Mouse (Mus musculus) neural tube, embryonic 14.5 days (tissue): ENCODE measurements at regions not wholly inside any gene's neighbourhood (a gene's known extent, or its start where the extent isn't known, plus 50 kb on each side); places are given as distances from the start of the nearest gene placed in this dataset.

Source experiments
- ATAC-seq: fragments of 200-750 bp; cut with Nextera tagmentation; 2 replicates; pipeline ENCODE4 v1.8.0; 2017; ENCODE audit warnings: low read depth, mild to moderate bottlenecking, moderate TSS enrichment, moderate library complexity
- H3K27ac ChIP-seq: fragments of 300-500 bp; sonication (generic); 2 replicates; pipeline ENCODE4 v1.5.1; 2014; ENCODE audit warnings: low read depth, mild to moderate bottlenecking, control low read depth, low read length, moderate library complexity, mixed read lengths
- H3K27me3 ChIP-seq: fragments of 300-500 bp; sonication (generic); 2 replicates; pipeline ENCODE4 v1.6.1; 2014; ENCODE audit warnings: low read length; ENCODE audit not compliant: control insufficient read depth, insufficient read depth
- H3K36me3 ChIP-seq: fragments of 300-500 bp; sonication (generic); 2 replicates; pipeline ENCODE4 v1.6.1; 2014; ENCODE audit warnings: low read length, mixed read lengths; ENCODE audit not compliant: control insufficient read depth, insufficient read depth
- H3K4me1 ChIP-seq: fragments of 300-500 bp; sonication (generic); 2 replicates; pipeline ENCODE4 v1.6.1; 2014; ENCODE audit warnings: low read length; ENCODE audit not compliant: control insufficient read depth, insufficient read depth
- H3K4me2 ChIP-seq: fragments of 300-500 bp; sonication (generic); 2 replicates; pipeline ENCODE4 v1.6.1; 2014; ENCODE audit warnings: mild to moderate bottlenecking, low read depth, low read length, control low read depth
- H3K4me3 ChIP-seq: fragments of 300-500 bp; sonication (generic); 2 replicates; pipeline ENCODE4 v1.5.1; 2014; ENCODE audit warnings: low read depth, low read length, control low read depth, mixed read lengths
- H3K9ac ChIP-seq: fragments of 300-500 bp; sonication (generic); replicated peaks from 2 replicates; pipeline ENCODE4 v1.6.1; 2014; ENCODE audit warnings: low read depth, mild to moderate bottlenecking, control low read depth, low read length, mixed read lengths
- H3K9me3 ChIP-seq: fragments of 300-500 bp; sonication (generic); 2 replicates; pipeline ENCODE4 v1.6.1; 2016; ENCODE audit warnings: low read length; ENCODE audit not compliant: control insufficient read depth
- WGBS: fragments of 180-500 bp; shearing (Covaris S2); extraction: QIAGEN DNeasy Blood & Tissue Kit; methylation state at CpG from one replicate; pipeline ENCODE4 v1.1.7; 2014; 5-methylcytosine and 5-hydroxymethylcytosine counted together

DNA sequence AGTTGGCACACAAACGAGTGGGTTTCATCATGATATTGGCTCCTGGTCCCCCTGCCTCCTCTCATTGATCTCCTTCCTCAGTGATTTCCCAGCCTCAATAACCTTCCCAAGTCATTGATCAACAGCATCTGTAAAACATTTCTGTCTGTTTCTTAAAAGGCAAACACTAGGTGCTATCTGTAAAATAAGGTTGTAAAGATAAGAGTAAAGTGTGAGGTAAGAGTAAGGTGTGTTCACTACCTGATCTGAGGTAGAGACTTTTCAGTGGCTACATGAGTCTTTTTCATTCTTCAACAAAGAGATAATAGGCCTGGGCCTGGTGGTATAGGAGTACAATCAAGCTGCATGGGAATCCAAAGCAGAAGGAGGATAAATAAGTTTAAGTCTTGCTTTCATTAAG, 55.7 kb downstream of the Plk2 start:
- H3K36me3 ChIP-seq, result no peaks in the 10 kb centered on the region
- no peak overlapping the region for H3K27ac ChIP-seq
- peaks cover 5% of the 10 kb centered on the region; the same call in 1 of the 2 replicates for H3K4me1 ChIP-seq
- WGBS, result 70% methylated on average over 1 of the region's 1 CpGs
- no peaks in the 10 kb centered on the region for H3K27me3 ChIP-seq
- no peaks in the 10 kb centered on the region for H3K9me3 ChIP-seq
- no peak for ATAC-seq
- no peak overlapping the region for H3K4me3 ChIP-seq
- no peak overlapping the region for H3K9ac ChIP-seq
- no peak overlapping the region for H3K4me2 ChIP-seq

DNA sequence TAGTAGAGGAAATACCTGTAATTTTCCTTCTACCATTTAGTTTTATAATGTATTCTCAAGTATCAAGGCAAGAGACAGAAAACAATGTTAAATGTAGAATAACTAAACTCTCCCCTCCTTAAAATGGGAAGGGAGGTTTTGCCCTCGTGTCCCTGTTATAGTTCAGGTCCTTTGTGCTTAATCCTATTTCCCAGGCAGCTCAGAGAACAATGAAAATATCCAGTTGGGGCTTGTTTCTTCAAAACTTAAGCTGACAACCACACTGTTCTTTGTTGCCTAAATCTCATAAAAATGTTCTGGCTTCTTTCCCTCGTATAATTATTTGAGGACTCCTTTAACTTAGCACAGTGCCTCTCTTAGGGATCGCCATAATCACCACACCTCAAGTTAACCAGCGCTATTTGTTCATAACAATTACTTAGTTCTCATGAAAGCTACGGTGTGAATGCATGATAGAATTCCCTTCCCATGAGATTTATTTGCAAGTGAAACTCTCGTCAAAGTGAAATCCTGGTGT, 57.2 kb downstream of the Plk2 start:
- H3K27ac ChIP-seq, result no peak overlapping the region
- no peak overlapping the region for H3K4me3 ChIP-seq
- 70% methylated on average over 6 of the region's 6 CpGs for WGBS
- no peaks in the 10 kb centered on the region for H3K36me3 ChIP-seq
- peaks cover 5% of the 10 kb centered on the region; the same call in 1 of the 2 replicates for H3K4me1 ChIP-seq
- no peak overlapping the region for H3K9ac ChIP-seq
- no peak overlapping the region for H3K4me2 ChIP-seq
- no peaks in the 10 kb centered on the region for H3K9me3 ChIP-seq
- H3K27me3 ChIP-seq, result no peaks in the 10 kb centered on the region
- ATAC-seq, result no peak

DNA sequence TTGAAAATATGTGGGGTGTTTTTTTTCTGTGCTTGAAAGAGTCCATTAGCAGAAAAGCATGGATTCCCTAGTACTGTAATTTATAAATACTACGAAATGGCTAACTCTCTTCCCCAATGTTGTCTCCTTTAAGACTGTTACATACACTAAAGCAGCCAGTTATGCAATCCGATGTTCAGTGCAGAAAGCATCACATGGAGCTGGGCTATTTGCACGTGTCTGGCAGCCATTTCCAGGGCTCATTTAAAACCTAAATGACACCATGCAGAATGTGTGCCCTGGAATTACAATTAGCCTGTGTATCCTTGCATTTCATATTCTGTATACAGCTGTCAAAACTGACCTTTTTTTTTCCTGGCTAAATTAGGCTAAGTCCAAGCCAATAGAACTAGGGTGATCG, 60.2 kb downstream of the Plk2 start:
- Histone ChIP-seq H3K4me3 (no peak overlapping the region), H3K9me3 (no peaks in the 10 kb centered on the region), H3K27me3 (no peaks in the 10 kb centered on the region), H3K4me1 (peaks cover 5% of the 10 kb centered on the region; the same call in 1 of the 2 replicates), H3K36me3 (no peaks in the 10 kb centered on the region), H3K27ac (no peak overlapping the region), H3K9ac (no peak overlapping the region), H3K4me2 (no peak overlapping the region)
- peak; percentile 56; the same call in 1 of the 2 replicates for ATAC-seq
- 62% methylated on average over 4 of the region's 4 CpGs for WGBS

DNA sequence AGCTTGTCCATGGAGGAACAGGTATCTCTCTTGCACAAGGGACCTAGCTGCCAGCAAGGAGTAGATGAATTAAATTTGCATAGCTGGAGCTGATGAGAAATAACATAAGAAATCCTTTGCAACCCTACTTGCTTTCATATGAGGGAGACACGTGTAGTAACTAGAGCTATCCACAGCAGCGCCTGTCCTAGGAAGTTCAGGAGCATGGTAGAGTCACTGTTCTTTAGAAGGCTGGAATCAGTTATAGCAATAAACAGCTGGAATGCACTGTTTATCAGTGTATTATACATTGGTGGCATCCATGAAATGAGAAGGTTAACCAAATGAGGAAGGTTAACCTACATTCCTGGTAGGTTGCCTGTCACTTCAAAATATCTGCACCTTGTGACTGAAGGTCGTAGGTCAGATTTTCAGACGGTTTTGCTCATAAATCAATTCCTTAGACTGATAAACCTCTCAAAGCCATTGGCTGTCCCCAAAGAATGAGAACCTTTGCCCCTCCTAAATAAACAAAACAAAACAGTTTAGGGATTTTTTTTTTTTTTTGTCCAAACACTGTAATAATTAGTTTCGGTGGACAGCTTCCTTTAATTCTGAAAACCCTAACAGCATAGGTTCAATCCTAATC, 60.8 kb downstream of the Plk2 start:
- H3K4me3 ChIP-seq, result no peak overlapping the region
- no peak overlapping the region for H3K4me2 ChIP-seq
- H3K27ac ChIP-seq, result no peak overlapping the region
- WGBS, result 84% methylated on average over 5 of the region's 5 CpGs
- H3K36me3 ChIP-seq, result no peaks in the 10 kb centered on the region
- no peaks in the 10 kb centered on the region for H3K27me3 ChIP-seq
- H3K9ac ChIP-seq, result no peak overlapping the region
- H3K9me3 ChIP-seq, result no peaks in the 10 kb centered on the region
- peaks cover 5% of the 10 kb centered on the region; the same call in 1 of the 2 replicates for H3K4me1 ChIP-seq
- ATAC-seq, result no peak

DNA sequence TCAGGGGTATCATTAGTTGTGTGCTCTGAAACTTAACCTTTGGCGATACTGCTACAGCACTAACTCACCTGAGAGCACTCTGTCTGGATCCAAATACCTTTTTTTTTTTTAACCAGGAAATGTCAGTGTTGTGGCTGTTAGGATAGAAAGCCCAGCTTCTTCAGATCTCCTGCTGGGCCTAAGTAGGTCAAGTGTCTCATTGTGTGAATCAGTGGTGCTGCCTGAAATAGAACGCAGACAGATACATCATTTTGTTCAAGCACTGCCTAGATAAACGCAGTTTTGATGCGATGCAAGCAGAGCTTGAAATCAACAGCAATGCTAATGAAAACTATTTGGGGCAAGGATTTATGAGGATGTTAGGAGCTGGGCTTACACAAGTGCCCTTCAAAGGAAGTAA, 63.9 kb downstream of the Plk2 start:
- H3K4me1 ChIP-seq, result peaks cover 5% of the 10 kb centered on the region; the same call in 1 of the 2 replicates
- WGBS, result 62% methylated on average over 4 of the region's 4 CpGs
- H3K27me3 ChIP-seq, result no peaks in the 10 kb centered on the region
- no peak overlapping the region for H3K4me2 ChIP-seq
- no peaks in the 10 kb centered on the region for H3K9me3 ChIP-seq
- ATAC-seq, result no peak
- no peak overlapping the region for H3K9ac ChIP-seq
- no peak overlapping the region for H3K4me3 ChIP-seq
- no peaks in the 10 kb centered on the region for H3K36me3 ChIP-seq
- H3K27ac ChIP-seq, result no peak overlapping the region

DNA sequence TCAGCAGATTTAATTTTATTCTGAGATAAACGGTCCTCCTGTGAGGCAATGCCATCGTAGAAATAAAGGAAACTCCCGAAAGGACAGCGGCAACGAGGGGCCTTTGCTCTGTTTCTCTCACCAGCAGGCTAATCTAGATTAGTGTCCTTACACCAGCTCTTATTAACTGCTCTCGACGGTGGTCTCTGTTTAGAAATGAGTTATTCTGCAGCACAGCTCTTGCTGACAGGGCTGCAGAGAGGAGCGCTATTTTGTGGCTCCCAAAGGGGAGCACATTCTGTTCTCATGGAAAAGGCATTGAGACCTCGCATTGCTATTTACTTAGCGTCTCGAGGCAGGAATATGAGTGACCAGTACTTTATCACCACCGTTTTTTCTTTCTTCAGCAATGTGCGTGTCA, 66.7 kb downstream of the Plk2 start:
- Histone ChIP-seq H3K27me3 (no peaks in the 10 kb centered on the region), H3K9me3 (no peaks in the 10 kb centered on the region), H3K4me3 (no peak overlapping the region), H3K4me2 (no peak overlapping the region; the same call in 1 of the 2 replicates), H3K9ac (no peak overlapping the region), H3K27ac (no peak overlapping the region), H3K4me1 (no peaks in the 10 kb centered on the region), H3K36me3 (no peaks in the 10 kb centered on the region)
- 33% methylated on average over 13 of the region's 13 CpGs for WGBS
- peak; percentile 72 for ATAC-seq

DNA sequence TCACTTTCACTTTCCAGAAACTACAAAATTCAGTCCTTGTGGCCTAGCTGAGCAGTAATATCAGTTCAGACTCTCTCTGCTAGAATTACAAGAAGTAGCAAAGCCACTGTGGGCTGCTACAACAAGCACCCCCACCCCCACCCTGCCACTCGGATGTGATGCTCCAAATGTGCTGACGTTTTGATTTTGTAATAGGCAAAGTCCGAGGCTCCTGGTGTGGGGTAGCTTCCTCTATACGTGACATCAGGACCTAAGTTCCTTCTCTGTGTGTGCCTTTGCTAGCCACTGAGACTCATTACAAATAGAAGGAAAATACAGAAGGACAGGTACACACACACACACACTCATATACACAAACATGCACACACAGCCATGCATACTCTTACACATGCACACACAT, 76.7 kb downstream of the Plk2 start:
- Histone ChIP-seq H3K9me3 (no peaks in the 10 kb centered on the region), H3K27me3 (no peaks in the 10 kb centered on the region), H3K9ac (no peak overlapping the region), H3K36me3 (no peaks in the 10 kb centered on the region), H3K27ac (no peak overlapping the region), H3K4me1 (no peaks in the 10 kb centered on the region), H3K4me3 (no peak overlapping the region), H3K4me2 (no peak overlapping the region)
- ATAC-seq, result no peak
- WGBS, result 73% methylated on average over 4 of the region's 4 CpGs

DNA sequence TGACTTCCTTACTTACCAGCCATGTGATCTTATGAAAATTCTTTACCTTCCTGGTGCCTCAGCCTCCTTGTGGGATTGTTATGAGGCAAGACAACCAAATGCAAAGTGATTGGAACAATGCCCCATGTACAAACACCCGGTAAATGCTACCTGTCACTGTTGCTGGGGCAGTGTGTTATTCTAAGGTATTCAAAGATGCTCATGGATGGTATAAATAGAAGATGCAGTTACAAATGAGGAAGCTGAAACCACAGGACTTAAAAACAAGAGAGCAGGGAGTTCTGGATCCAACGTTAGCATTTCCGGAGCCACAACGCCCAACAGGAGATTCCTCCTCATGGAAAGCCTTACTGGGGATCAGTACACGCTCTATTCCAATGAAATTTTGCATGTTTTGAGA, 82.9 kb downstream of the Plk2 start:
- no peak for ATAC-seq
- WGBS, result 96% methylated on average over 5 of the region's 5 CpGs
- Histone ChIP-seq H3K36me3 (no peaks in the 10 kb centered on the region), H3K4me1 (no peaks in the 10 kb centered on the region), H3K4me2 (no peak overlapping the region), H3K9ac (no peak overlapping the region), H3K27me3 (no peaks in the 10 kb centered on the region), H3K27ac (no peak overlapping the region), H3K4me3 (no peak overlapping the region), H3K9me3 (no peaks in the 10 kb centered on the region)

DNA sequence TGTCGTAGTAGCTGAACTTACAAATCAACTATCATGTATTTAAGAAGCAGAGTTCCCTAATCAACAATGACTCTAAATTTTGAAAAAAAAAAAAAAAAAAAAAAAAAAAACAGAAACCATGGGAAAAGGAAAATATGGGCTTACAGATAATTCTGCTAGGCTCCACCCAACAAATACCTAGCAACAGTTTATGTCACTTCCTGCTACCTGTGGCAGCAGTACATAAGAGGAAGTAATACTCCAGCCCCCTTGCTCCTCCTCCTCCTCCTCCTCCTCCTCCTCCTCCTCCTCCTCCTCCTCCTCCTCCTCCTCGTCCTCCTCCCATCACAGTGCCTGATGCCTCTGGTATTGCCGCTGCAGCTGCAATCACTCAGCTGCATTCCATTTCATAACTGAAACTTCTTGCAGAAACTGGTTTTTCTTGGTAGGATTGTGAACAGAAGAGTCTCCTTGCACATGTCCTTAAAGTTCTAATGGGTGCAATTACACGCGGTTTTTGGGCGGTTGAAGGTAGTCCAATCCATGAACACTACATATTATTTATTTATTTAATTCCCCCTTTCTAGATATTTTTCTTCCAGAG, 89.6 kb downstream of the Plk2 start:
- H3K27me3 ChIP-seq, result no peaks in the 10 kb centered on the region
- 89% methylated on average over 5 of the region's 6 CpGs for WGBS

More for the DNA sequence above, 89.6 kb downstream of the Plk2 start:
- Histone ChIP-seq H3K4me2 (no peak overlapping the region), H3K4me3 (no peak overlapping the region), H3K9ac (no peak overlapping the region), H3K36me3 (no peaks in the 10 kb centered on the region), H3K4me1 (no peaks in the 10 kb centered on the region), H3K27ac (no peak overlapping the region), H3K9me3 (no peaks in the 10 kb centered on the region)
- ATAC-seq, result no peak
